14 mouse cellular contexts compared by ENCODE assay signal in the genomic region with DNA sequence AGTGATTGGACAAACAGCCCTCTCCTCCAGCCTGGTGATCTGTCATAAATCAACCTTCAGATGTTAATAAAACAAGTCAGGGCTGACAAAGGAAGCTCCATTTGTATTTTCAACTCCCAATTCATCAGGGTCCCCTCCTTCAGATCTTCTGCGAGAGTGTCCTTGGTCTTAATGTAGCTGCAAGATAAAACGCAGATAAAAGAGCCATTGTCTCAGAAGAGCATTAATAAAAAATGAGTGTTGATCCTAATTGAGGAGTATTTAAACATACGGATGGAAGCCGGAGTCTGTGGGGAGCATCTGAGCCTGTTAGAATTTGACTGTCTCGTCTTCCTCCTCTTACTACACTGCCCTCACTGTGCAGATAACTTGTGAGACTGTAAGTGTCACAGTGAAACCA.
"Had no signal": no experiment of that assay in that cellular context is flagged by ENCODE, and none has a peak within 500 bp of the region (broad histone marks: within the 10 kb centered on the region; RNA-seq: fewer than 3 reads in every experiment).

No protein-coding gene starts in this region.

- H3K36me3 ChIP-seq: limb, embryonic 13.5 days; neural tube, embryonic 13.5 days; stomach, embryonic 15.5 days had no signal

- H3K9me3 ChIP-seq: limb, embryonic 13.5 days; neural tube, embryonic 13.5 days; stomach, embryonic 15.5 days had no signal

- H3K4me3 ChIP-seq: layer of hippocampus, adult 2 months; limb, embryonic 13.5 days; neural tube, embryonic 13.5 days; stomach, embryonic 15.5 days had no signal

- H3K4me2 ChIP-seq: hindbrain, embryonic 14.5 days; limb, embryonic 13.5 days; neural tube, embryonic 13.5 days; stomach, embryonic 15.5 days had no signal

- H3K27me3 ChIP-seq: limb, embryonic 13.5 days; neural tube, embryonic 13.5 days; stomach, embryonic 15.5 days had no signal

- DNase-seq: kidney, adult 18-20 months; kidney, postnatal 10 days; kidney, postnatal 4 days; left cerebral cortex, postnatal 4 days; lung, postnatal 10 days; right cerebral cortex, postnatal 14 days; thymus, adult 2 months; thymus, postnatal 25 days had no signal

- H3K9ac ChIP-seq: hindbrain, embryonic 14.5 days; limb, embryonic 13.5 days; liver, embryonic 14.5 days; neural tube, embryonic 13.5 days; stomach, embryonic 15.5 days had no signal

- H3K27ac ChIP-seq: hindbrain, embryonic 14.5 days; layer of hippocampus, adult 2 months; limb, embryonic 13.5 days; liver, embryonic 14.5 days; neural tube, embryonic 13.5 days; stomach, embryonic 15.5 days had no signal
